Mouse (Mus musculus): ENCODE measurements around the gene Dnajc15.

DNA sequence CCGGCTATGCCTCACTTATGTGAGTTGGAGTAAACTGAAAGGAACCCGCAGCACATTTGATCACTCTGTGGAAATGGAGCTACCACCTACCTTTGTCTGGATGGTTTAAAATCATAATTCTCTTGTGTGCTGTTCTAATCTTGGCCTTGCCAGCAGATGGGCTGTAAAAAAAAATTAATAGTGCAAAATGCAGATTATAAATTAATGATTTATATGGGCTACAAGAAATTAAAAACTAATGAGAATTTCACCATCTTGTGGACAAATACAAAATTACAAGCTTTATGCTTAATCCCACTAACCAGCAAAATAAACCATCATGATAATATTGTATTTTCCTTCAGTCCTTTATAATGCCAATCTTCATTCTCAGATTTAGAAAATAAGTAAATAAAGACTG is 34.8 kb downstream of the Dnajc15 start:
- TF ChIP-seq CTCF (IDR thresholded peaks at IDR 0.05) (peak; percentile 28), EP300 (IDR thresholded peaks at IDR 0.05) (no peak)
